Mouse (Mus musculus) ES-CJ7 (cell line): ENCODE data around the gene Pfkp.
A peak's percentile ranks its signal among the peaks of the same experiment; 100 is the strongest.

Source experiments
- DNase-seq: peaks from one replicate; pipeline ENCODE4 v3.0.0; 2011; ENCODE audit warnings: low read depth, low spot score

Gene Pfkp

DNA sequence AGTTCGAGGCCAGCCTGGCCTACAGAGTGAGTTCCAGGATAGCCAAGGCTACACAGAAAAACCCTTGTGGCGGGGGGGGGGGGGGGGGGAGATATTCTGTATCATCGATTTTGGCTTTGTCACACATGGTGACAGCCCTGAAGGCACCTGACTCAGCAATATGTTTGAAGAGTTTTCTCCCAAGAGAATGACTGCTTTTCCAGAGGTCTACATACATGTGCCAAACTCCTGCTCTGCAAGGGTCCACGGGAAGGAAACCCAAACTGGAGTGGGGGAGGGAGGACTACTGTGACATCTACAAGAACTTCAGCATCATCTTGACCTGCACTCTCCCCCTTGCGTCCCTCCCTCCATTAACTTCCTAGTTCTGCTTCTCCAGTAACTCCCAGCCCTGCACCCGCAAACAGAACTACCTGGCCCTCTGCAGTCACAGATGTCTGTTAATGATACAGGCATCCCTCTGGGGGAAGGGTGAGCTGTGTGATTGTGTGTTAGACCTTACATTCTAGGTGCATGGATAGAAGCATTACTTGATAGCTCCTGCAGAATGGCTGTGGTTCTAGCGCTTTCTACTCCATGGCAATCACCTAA, 10.9 kb downstream of the Pfkp start:
- DNase-seq, result no peak

DNA sequence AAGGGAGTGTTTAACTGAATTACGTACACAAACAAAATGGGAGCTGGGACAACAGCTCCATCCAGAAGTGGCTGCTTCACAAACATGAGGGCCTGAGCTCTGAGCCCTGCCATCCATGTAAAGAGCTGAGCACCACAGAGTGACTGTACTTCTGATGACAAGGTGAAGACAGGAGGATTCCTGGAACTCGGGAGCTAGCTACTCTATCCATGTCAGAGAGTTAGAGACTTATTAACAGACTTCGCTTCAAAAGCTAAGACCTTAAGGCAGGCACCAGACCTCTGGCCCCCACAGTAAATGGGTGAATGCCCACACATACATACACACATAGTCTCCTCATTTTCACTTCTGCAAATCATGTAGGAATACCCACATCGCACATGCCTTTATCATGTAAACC, 11.6 kb downstream of the Pfkp start:
- DNase-seq, result no peak

DNA sequence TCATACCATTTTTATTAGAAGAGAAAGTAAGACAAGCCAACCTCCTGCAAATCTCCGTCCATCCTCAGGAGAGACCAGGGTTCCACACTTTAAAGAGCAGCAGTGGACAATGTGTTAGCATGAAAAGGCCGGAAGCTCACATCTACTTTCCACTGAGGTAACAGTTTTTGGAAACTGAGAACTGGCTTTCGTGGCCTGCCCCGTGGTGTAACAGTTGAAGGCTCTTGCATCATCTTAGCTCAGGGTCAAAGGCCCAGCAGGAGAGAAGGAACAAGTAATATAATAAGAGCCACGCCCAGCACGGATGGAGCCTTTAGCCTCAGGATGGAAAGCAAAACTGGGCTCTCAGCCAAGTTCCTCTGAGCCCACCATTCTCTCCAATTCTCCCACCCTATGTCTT, 12.1 kb downstream of the Pfkp start:
- DNase-seq, result peak; percentile 81

DNA sequence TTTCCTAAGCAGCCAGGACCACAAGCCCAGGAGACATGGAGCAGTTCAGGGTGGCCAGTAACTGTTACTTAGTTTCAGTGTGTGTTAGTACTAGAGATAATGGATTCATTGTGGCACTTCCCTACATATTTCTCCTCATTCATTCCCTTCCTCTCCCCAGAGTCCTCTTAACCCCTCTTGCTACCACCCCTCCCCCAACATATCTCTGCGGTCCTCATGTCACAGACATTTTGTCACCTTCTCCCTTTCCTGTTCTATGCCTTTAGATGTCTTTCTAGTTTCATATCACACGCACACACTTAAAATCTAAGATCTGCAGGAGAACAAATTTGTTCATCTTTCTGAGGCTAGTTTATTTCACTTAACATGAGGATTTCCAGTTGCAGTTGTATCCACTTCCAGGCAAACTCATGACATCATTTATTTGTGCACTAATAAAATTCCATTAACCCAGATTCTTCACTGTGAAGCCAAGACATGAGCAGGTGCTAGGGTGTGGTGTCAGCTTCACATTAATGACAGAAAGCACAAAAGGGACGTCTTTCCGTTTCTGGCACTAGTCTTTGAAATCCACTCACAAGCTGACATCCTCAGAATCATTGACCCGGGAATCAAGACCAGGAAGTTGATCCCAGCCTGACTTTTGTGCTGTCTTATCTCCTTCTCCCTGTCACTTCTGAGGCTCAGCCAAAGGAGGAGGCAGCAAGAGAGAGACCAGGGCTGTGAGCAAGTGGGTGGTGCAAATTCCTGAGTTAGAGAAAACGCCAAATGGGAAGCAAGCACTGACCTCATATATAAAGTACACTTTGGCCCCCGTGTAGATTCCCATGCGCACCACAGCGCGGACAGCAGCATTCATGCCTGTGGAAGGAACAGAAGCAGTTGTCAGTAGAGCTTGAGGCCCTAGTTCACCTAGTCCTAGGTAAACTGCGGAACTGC, 13.2 kb downstream of the Pfkp start:
- DNase-seq, result peak; percentile 36

DNA sequence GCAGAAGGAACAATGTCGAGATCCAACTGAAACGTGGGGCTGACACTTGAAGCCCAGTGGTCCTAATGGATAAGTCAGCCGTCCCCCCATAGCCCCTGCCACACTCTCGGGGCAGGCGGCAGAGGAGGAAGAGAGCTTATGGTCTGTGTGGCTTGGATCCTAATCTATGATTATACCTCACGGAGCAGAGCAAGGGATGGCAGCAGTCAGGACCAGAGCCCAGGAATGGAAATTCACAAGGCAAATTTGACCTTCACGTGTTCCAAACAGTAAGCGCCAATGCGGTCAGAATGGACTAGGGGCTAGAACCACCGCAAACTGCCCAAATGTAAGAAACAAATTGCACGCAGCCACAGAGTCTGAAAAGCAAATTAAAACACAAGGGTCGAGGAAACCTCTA, 14.5 kb downstream of the Pfkp start:
- DNase-seq, result no peak

DNA sequence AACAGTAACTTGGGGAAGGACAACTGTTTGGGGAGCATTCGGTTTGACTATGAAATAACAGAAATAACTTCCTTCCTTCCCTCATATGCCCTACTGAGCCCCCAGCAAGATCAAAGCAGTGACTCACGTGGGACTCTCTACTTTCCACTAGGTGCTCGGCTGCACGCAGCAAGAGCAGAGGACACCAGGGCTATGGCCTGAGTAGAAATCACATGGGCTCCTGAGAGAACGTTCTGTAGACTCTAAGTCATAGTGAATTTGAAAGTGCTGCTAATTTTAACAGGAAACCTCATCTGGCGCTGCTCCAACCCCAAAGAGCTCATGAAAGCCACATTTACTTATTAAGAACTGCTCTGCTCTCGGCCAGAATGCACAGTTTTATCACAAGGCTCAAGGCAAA, 15.1 kb downstream of the Pfkp start:
- DNase-seq, result no peak

DNA sequence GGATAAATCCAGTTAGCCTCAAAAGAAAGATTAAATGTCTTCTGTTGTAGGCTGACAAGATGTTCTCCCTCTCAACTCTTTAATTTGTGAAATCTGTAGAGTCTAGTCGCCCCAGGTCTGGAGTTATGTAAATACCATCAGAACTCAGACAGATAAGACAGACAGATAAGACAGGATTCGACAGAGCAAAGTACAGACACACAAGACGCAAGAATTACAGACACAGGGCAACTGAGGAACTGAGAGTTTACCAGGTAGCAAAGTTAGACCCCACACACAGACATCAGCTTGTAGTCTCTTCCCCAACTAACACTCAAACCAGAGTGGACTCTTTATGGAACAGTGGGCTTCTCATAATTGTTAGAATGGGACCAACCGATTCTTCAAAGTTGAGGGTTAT, 15.6 kb downstream of the Pfkp start:
- no peak for DNase-seq

DNA sequence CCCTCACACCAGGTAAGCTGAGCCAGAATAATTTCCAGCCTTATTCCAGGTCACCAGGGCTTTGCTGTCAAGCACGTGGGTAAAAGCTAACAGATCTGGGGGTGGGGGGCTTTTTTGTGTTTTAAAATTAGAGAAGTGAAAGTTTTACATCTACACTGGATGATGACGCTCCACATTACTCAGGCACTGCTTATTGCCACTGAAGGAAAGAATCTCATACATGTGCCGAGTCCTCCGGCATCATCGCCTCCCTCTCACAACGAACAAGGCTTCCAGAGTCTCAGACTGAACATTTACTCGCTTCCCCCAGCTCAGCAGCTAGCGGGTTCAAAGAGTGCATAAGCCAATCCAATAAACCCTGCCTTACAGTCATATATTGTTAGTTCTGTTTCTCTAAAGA, 16.1 kb downstream of the Pfkp start:
- no peak for DNase-seq

DNA sequence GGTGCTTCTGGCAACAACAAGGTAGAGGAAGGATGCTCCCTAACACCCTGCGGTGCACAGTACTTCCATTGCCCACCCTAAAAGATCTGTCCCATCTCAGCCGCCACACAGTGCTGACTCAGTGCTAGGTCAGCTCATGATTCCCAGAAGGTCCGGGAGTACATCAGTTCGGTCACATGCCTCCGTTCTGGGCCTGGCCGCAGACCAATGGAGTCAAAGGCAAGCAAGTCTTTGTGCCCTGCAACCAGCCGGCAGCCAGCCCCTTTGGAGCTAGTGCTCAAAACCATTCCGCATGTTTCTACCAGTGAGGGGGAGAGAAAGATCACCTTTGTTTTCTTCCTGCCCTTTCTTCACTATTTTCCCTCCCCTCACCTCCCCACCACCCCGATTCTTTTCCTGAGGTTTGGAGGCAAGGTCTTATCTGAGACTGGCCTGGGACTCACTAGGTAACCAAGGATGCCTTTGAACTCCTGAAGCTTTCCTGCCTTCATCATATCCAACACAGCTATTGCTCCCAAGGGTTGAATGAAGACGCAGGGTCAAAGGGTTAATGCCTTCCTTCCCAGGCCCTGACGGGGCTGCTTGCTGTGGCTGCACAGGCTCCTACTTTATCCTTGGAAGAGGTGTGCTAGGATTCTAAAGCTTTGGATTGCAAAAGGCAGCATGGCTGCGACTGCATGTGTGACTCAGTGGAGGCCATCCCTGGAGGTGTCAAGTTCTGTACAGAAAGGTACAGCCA, 16.6 kb downstream of the Pfkp start:
- no peak for DNase-seq

DNA sequence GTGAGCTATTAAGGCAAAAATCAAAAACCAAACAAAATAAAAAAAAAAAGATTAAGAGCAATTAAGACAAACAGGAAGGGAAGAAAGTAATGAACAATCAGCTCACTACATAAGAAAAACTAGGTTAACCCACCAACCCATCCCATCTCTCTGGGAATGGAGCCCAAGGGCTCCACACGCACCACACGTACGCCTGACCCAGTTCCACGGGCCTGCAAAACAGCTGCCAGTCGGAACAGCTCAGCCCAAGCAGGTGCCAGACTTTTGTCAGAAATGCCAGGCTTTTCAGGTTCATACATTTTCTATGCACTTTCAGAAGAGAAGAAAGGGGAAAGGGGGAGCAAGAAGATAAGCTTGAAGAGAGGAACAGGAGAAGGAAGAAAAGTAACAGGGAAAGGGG, 17.9 kb downstream of the Pfkp start:
- no peak for DNase-seq

DNA sequence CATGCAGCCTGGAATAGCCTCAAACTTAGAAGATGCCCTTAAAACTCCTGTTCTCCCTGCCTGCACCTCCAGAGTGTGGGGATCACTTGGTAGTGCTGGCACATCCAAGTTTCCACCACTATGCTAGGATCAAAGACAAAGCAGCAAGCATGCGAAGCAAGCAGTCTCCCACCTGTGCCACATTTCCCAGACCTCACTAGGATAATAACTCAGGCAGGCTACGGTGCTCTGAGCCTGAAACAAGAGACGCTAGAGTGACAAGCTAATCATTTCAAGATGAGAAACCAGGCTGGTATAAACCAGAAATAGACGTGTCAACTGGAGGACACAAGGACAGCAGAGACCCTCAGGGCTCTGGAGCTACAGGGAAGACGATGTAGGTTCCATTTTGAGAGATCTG, 18.6 kb downstream of the Pfkp start:
- no peak for DNase-seq

DNA sequence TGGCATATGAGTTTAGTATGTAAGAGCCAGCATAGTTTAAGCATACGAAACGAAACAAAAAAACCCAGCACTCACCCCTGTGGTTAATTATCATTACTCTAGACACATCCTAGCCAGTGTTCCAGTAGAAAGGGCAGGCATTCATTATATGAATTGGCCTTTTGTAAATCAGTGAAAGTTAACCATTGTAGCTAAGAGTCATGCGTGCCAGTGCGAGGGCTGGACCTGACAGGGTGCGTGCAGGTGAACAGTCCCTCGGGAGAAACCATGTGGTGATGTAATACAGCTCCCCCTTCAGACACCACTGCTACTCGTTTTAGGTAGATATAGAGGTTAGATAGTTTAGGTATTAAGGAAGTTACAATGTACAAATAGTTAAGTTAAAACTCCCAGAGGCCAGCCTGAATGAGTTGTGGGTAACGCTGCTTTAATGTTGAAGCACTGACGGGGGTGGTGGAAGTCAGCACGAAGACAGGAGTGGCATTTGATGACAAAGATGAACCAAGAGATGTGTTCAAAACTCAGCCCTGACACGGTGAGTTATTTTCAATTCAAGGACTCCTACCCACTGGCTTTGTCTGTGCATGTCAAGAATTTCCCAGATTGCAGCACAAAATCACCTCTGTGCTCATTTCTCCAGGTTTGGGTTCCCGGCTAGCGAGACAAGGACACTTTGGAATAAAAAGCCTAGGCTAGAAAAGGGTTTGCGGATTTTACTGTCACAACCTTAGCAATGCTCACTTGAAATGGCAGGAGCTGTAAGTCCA, 19.4 kb downstream of the Pfkp start:
- DNase-seq, result no peak

DNA sequence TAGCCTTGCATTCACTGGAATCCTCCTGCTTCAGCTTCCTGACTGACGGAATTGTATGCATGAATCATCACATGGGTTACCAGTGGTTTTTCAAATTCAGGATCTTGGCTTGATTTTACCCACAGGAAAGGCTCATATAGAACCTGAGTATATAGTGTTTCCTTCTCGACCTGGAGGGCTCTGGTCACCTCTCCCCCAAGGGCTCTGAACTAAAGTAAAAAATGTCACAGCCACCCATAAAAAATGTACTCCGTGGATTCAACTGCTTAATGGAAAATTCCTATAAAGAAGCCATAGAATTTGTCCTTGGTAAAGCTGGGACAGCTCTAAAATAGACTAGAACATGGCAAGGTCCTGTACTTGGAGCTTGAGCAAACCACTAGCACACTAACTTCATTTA, 20.3 kb downstream of the Pfkp start:
- no peak for DNase-seq

DNA sequence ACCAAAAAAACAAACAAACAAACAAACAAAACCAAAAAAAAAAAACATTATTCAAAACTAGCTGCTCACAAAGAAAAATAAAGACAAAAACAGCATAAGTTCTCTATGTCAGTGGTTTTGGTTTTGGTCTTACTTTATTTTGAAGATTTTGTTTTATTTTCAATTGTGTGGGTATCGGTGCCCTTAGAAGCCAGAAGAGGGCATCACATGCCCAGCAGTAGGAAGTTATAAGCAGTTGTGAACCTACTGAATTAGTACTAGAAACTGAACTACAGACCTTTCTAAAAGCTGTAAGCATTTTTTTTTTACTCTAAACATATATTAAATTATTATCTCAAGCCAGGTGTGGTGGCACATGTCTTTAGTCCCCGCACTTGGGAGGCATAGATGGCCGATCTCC, 21.2 kb downstream of the Pfkp start:
- DNase-seq, result no peak

DNA sequence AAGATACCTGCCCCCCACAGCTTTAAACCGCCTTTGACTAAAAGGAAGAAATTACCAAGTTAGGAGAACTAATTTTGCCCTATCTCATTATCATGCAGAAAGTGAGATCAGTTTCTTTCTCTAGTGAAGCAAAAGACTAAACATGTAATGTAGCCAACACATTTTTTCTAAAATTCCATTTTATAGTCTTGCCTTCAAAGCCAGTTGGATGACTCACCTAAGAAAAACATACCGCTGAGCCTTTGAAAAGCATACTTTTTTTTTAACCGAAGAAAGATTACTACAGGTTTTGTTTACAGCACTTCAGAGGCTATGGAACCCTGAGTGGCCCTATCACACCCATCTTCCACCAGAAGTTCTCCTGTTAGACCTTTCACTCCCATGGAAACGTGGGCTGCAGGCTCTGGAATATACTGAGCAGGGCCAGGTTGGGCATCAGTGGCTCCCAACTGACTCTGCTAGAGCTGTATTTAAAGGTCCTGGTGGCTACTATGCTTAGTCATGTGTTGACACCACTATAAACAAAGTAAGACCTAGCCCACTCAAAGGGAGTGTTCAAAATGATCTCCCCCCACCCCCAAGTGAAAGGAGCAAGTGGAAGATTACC, 22.0 kb downstream of the Pfkp start:
- DNase-seq, result no peak

DNA sequence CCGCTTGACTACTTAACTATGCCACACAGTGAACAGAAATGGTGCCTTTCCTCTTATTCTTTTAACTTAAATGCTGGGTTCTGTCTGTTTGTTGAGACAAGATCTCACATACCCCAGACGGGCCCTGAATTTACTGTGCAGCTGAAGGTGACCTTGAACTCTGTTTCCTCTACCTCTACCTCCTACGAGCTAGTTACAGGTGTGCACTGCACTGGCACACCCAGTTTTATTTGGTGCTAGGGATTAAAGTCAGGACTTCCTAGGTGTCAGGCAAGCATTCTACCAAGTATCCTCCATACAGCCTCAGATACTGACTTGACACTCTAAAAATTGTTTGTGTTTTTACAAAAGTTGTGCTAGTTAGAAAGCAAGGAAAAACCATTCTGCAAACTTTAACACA, 22.6 kb downstream of the Pfkp start:
- DNase-seq, result peak; percentile 30

DNA sequence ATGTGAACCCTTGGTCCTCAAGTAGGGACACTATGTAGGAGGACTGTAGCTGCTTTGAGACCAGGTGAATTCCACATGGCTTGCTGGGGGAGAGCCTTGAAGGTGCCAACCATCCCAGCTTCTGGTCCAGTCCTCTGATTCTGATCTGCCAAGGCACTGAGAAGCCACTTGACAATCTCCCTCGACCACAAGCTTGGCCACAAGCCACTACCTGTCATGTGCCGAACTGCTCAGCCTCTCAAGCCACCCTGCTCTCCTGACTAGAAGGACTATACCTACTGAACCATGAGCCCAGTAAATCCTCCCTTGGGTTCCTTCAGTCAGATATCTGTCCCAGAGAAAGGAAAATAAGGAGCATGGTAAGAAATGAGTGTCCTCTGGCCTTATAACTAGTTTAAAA, 24.0 kb downstream of the Pfkp start:
- DNase-seq, result no peak

DNA sequence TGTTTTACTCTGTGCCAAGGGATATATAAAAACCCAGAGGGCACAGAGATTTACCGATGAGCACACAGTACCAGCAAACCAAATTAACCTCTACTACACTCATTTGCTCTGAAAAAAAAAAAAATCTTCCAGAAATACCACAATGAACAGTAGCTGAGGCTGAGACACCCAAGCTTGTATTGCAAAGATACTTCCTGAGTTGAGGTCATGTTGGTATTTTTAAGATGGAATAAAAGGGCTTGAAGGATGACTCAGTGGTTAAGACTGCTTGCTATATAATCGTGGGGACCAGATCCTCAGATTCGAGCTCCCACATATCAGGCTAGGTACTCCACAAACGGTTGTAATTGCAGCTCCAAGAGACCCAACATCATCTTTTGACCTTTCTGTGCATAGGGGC, 24.5 kb downstream of the Pfkp start:
- no peak for DNase-seq

DNA sequence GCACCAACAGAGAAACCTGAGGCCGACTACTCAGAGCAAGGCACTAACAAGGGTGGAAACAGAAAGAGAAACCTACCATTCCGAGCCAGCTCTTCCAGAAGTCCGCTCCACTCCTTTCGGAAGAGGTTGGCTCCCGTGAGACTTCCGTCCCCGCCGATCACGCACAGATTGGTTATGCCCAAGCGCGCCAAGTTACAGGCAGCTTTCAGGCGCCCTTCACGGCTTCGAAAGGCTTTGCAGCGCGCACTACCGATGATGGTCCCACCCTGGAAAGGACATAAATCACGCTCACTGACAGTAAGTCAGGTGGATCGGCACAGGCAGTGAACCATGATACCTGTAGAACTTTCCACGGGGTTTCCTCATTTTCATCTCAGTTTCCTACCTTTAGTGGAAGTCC, 26.7 kb downstream of the Pfkp start:
- peak; percentile 29 for DNase-seq

DNA sequence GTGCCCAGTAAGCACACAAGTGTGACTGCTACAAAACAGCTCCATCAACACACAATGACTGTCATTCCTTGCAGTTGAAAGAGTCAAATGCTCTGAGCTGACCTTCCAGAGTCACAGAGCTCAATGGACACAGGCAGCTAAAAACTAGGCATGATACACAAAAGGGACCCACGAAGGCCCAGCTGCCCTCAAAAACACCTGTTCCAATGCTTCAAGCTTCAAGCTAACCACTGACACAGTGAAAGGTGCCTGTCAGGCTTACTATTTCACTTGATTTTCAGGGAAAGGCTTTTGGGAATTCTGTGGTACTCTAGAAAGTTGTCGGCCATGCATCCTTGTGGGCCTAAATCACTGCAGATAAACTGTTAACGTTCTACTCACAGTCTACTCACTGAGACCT, 28.3 kb downstream of the Pfkp start:
- DNase-seq, result no peak

DNA sequence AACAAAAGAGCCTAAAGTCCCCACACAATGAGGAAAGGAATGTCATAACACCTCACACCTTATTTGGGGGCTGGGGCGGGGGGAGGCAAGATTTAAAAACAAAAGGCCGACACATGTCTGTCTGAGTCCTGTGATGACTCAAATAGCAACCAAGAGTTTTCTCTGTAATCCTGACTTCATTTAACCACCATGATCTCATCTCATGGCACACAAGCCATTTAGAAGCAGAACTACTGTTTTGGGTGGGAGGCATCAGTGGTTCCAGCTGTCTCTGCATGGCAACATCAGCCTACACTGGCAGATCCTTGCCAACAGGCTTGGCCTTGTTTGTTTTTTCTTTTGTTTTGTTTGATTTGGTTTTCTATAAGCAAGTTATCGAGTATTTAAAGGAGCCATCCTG, 29.9 kb downstream of the Pfkp start:
- DNase-seq, result no peak
